8 mouse cellular contexts compared by ENCODE assay signal in the genomic region with DNA sequence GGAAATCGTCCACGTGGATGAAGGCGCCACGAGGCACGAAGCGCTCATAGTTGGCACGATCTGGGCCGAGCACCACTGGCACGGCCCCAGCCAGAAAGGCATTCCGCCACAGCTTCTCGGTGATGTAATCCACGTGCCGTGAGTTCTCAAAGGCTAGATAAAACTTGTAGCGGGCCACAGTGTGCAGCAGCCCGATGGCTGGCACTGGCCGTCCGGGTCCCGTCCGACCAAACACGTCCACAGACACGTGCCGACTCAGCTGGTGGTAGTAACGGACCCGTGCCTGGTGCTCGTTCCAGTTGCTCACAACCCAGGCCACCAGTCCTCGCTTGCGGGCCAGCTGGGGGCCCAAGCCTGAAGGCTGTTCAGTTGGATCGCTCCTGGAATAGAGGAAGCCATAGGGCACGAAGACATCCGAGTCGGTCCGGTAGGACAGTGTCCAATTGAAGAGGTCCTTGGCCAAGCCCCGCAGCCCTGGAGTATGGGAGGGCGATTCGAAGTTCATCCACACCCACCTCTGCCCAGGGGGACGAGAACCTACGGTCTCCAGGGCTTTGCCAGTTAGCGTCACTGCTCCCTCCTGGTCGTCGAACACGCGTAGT. TPM values are rescaled to one million over a fixed set of nuclear protein-coding genes. Genes with fewer than 3 reads are reported as not detected.
DNase-seq lines count a peak whose midpoint lies in the region; ATAC-seq lines count a peak whose summit lies in the region.

No protein-coding gene starts in this region.

- H3K36me3 ChIP-seq in limb, embryonic 15.5 days, result no peaks in the 10 kb centered on the region
- no peaks in the 10 kb centered on the region for H3K36me3 ChIP-seq in neural tube, embryonic 12.5 days

- WGBS in limb, embryonic 15.5 days, result 59% methylated on average over 42 of the region's 42 CpGs
- 59% methylated on average over 42 of the region's 42 CpGs for WGBS in neural tube, embryonic 12.5 days

- peak; percentile 44 to 51 for DNase-seq in cerebellum, postnatal 10 days
- DNase-seq in cerebellum, adult 11 months, result no peak
- DNase-seq in MEL-GATA-1-ER (ENCODE audit: extremely low read depth, low read depth), result peak; percentile 5
- no peak for DNase-seq in spleen, postnatal 4 days (ENCODE audit: low spot score in 2 of 2)
- DNase-seq in right cerebral cortex, adult 18-20 months, result no peak

- H3K4me1 ChIP-seq in limb, embryonic 15.5 days, result peaks cover 14% of the 10 kb centered on the region
- H3K4me1 ChIP-seq in neural tube, embryonic 12.5 days, result peaks cover 9% of the 10 kb centered on the region

- peak; percentile 16 for ATAC-seq in granulocyte monocyte progenitor cell, adult 5-6 weeks (replicated peaks; ENCODE audit: poor library complexity, severe bottlenecking)
- ATAC-seq in limb, embryonic 15.5 days (ENCODE audit: insufficient number of reproducible peaks, low FRiP score, low TSS enrichment, low read depth), result peak; percentile 38; the same call in 1 of the 2 replicates
- ATAC-seq in neural tube, embryonic 12.5 days (ENCODE audit: low FRiP score, low read depth), result peak; percentile 38; the same call in 1 of the 2 replicates

- peak overlapping the region; percentile 96 for H3K4me2 ChIP-seq in limb, embryonic 15.5 days
- peak overlapping the region; percentile 96 for H3K4me2 ChIP-seq in neural tube, embryonic 12.5 days (replicated peaks)

- H3K27me3 ChIP-seq in limb, embryonic 15.5 days, result no peaks in the 10 kb centered on the region
- peaks cover 31% of the 10 kb centered on the region for H3K27me3 ChIP-seq in neural tube, embryonic 12.5 days (replicated peaks)

- no peak overlapping the region for H3K27ac ChIP-seq in limb, embryonic 15.5 days
- H3K27ac ChIP-seq in neural tube, embryonic 12.5 days, result no peak overlapping the region

- H3K9me3 ChIP-seq in limb, embryonic 15.5 days, result no peaks in the 10 kb centered on the region
- H3K9me3 ChIP-seq in neural tube, embryonic 12.5 days, result no peaks in the 10 kb centered on the region

- H3K9ac ChIP-seq in limb, embryonic 15.5 days, result peak overlapping the region; percentile 56
- peak overlapping the region; percentile 65 for H3K9ac ChIP-seq in neural tube, embryonic 12.5 days

- peak overlapping the region; percentile 54 for H3K4me3 ChIP-seq in limb, embryonic 15.5 days
- H3K4me3 ChIP-seq in neural tube, embryonic 12.5 days, result peak overlapping the region; percentile 56

RNA-seq across cellular contexts. Expression of gene Fut4, which starts 1.2 kb away (rescaled TPM):
- total RNA-seq in granulocyte monocyte progenitor cell, adult 5-6 weeks (2014; fragmentation: Nextera tagmentation), result 8.4 and 10.6 TPM in 2 replicates
- 12.7 and 16.0 TPM in 2 replicates for total RNA-seq in granulocyte monocyte progenitor cell, adult 5-6 weeks (2017)
- polyA plus RNA-seq in limb, embryonic 15.5 days (2015; fragmentation: Nextera tagmentation; extraction: Ambion mirVana), result 1.9 and 2.1 TPM in 2 replicates
- polyA plus RNA-seq in neural tube, embryonic 12.5 days (2016; fragmentation: Nextera tagmentation; extraction: Ambion mirVana), result 1.8 and 2.2 TPM in 2 replicates

RNA-seq across cellular contexts. Expression of gene Piwil4, which starts 10.5 kb away (rescaled TPM):
- not detected in 2 replicates for total RNA-seq in granulocyte monocyte progenitor cell, adult 5-6 weeks (2014; fragmentation: Nextera tagmentation)
- total RNA-seq in granulocyte monocyte progenitor cell, adult 5-6 weeks (2017), result 0.09 TPM in 1 of 2 replicates, not detected in the other
- 0.12 TPM in 1 of 2 replicates, not detected in the other for polyA plus RNA-seq in limb, embryonic 15.5 days (2015; fragmentation: Nextera tagmentation; extraction: Ambion mirVana)
- 0.57 and 0.61 TPM in 2 replicates for polyA plus RNA-seq in neural tube, embryonic 12.5 days (2016; fragmentation: Nextera tagmentation; extraction: Ambion mirVana)

RNA-seq across cellular contexts. Expression of gene 1700012B09Rik, which starts 19.8 kb away (rescaled TPM):
- total RNA-seq in granulocyte monocyte progenitor cell, adult 5-6 weeks (2014; fragmentation: Nextera tagmentation), result 6.3 and 9.3 TPM in 2 replicates
- total RNA-seq in granulocyte monocyte progenitor cell, adult 5-6 weeks (2017), result 6.2 and 16.1 TPM in 2 replicates
- polyA plus RNA-seq in limb, embryonic 15.5 days (2015; fragmentation: Nextera tagmentation; extraction: Ambion mirVana), result not detected in 2 replicates
- 0.56 TPM in 1 of 2 replicates, not detected in the other for polyA plus RNA-seq in neural tube, embryonic 12.5 days (2016; fragmentation: Nextera tagmentation; extraction: Ambion mirVana)

RNA-seq across cellular contexts. Expression of gene Mre11a, which starts 33.5 kb away (rescaled TPM):
- 54.7 and 68.9 TPM in 2 replicates for total RNA-seq in granulocyte monocyte progenitor cell, adult 5-6 weeks (2014; fragmentation: Nextera tagmentation)
- total RNA-seq in granulocyte monocyte progenitor cell, adult 5-6 weeks (2017), result 50.1 and 58.6 TPM in 2 replicates
- 19.8 and 21.5 TPM in 2 replicates for polyA plus RNA-seq in limb, embryonic 15.5 days (2015; fragmentation: Nextera tagmentation; extraction: Ambion mirVana)
- polyA plus RNA-seq in neural tube, embryonic 12.5 days (2016; fragmentation: Nextera tagmentation; extraction: Ambion mirVana), result 19.7 and 21.9 TPM in 2 replicates

RNA-seq across cellular contexts. Expression of gene Ankrd49, which starts 33.7 kb away (rescaled TPM):
- total RNA-seq in granulocyte monocyte progenitor cell, adult 5-6 weeks (2014; fragmentation: Nextera tagmentation), result 36.8 and 49.4 TPM in 2 replicates
- total RNA-seq in granulocyte monocyte progenitor cell, adult 5-6 weeks (2017), result 57.3 and 65.7 TPM in 2 replicates
- polyA plus RNA-seq in limb, embryonic 15.5 days (2015; fragmentation: Nextera tagmentation; extraction: Ambion mirVana), result 43.0 and 45.3 TPM in 2 replicates
- polyA plus RNA-seq in neural tube, embryonic 12.5 days (2016; fragmentation: Nextera tagmentation; extraction: Ambion mirVana), result 41.8 and 45.1 TPM in 2 replicates

Comparison
In these comparisons a context has a peak if more than half of its experiments do, and no peak if none do; other contexts are left out.
1. DNase-seq: peak in cerebellum, postnatal 10 days (2 of 2) and MEL-GATA-1-ER (single experiment); none in cerebellum, adult 11 months (single experiment), spleen, postnatal 4 days (0 of 2) and right cerebral cortex, adult 18-20 months (single experiment).
2. Peak in every context shown above with its lines, with median percentiles within 50 percentile points of each other: ATAC-seq.